Mouse (Mus musculus): ENCODE data around the gene Nacad. TPM values are rescaled to one million over a fixed set of nuclear protein-coding genes. Genes with fewer than 3 reads are reported as not detected.

Gene Nacad
- total RNA-seq, 2 experiments from 2014 or later, result 0.62 to 0.73 TPM

GRCm38 (mm10) chr11:6587249-6587940, 18.5 kb downstream of the Nacad start:
- intact Hi-C loops (cut with DNase I), result loop anchor here (5.0 kb wide), 1 partner anchor 40 kb away; the partner anchor contains the start of gene Ccm2
- no peak for DNase-seq

- intact Hi-C loops (cut with DNase I), result loop anchor here (5.0 kb wide), 1 partner anchor 39 kb away; the partner anchor contains the start of gene Ccm2
- no peak for DNase-seq
Observed at GRCm38 (mm10) chr11:6586660-6587059, 19.2 kb downstream of the Nacad start.

- intact Hi-C loops (cut with DNase I), result loop anchor here (5.0 kb wide), 1 partner anchor 38 kb away; the partner anchor contains the start of gene Ccm2
- no peak for DNase-seq
Observed at GRCm38 (mm10) chr11:6585748-6586147, 20.1 kb downstream of the Nacad start.

GRCm38 (mm10) chr11:6581560-6581959, 24.3 kb downstream of the Nacad start:
- intact Hi-C loops (cut with DNase I), result no loop called here
- DNase-seq, result no peak

- DNase-seq, result no peak
- intact Hi-C loops (cut with DNase I), result no loop called here
Observed at GRCm38 (mm10) chr11:6580065-6580750, 25.6 kb downstream of the Nacad start.

GRCm38 (mm10) chr11:6579361-6579760, 26.5 kb downstream of the Nacad start:
- DNase-seq, result no peak
- intact Hi-C loops (cut with DNase I), result no loop called here

- intact Hi-C loops (cut with DNase I), result no loop called here
- DNase-seq, result no peak
Observed at GRCm38 (mm10) chr11:6576151-6576550, 29.7 kb downstream of the Nacad start.

- intact Hi-C loops (cut with DNase I), result no loop called here
- no peak for DNase-seq
Observed at GRCm38 (mm10) chr11:6569410-6569777, 36.5 kb downstream of the Nacad start.

- intact Hi-C loops (cut with DNase I), result no loop called here
- peak; percentile 42 to 54 for DNase-seq
Observed at GRCm38 (mm10) chr11:6568584-6569409, 37.1 kb downstream of the Nacad start.

- DNase-seq, result no peak
- intact Hi-C loops (cut with DNase I), result no loop called here
Observed at GRCm38 (mm10) chr11:6567951-6568350, 37.9 kb downstream of the Nacad start.

GRCm38 (mm10) chr11:6566496-6566895, 39.4 kb downstream of the Nacad start:
- intact Hi-C loops (cut with DNase I), result no loop called here
- no peak for DNase-seq

- intact Hi-C loops (cut with DNase I), result no loop called here
- no peak for DNase-seq
Observed at GRCm38 (mm10) chr11:6563201-6563600, 42.7 kb downstream of the Nacad start.

- no peak for DNase-seq
- intact Hi-C loops (cut with DNase I), result no loop called here
Observed at GRCm38 (mm10) chr11:6562359-6562758, 43.5 kb downstream of the Nacad start.

GRCm38 (mm10) chr11:6561474-6561873, 44.4 kb downstream of the Nacad start:
- intact Hi-C loops (cut with DNase I), result no loop called here
- DNase-seq, result no peak

- intact Hi-C loops (cut with DNase I), result no loop called here
- DNase-seq, result peak in 1 of 2 experiments; percentile 42
Observed at GRCm38 (mm10) chr11:6560655-6561360, 45.0 kb downstream of the Nacad start.

GRCm38 (mm10) chr11:6559996-6560395, 45.9 kb downstream of the Nacad start:
- intact Hi-C loops (cut with DNase I), result no loop called here

GRCm38 (mm10) chr11:6558234-6558633, 47.6 kb downstream of the Nacad start:
- no peak for DNase-seq
- intact Hi-C loops (cut with DNase I), result no loop called here

More at GRCm38 (mm10) chr11:6559996-6560395, 45.9 kb downstream of the Nacad start:
- no peak for DNase-seq

- intact Hi-C loops (cut with DNase I), result no loop called here
- no peak for DNase-seq
Observed at GRCm38 (mm10) chr11:6550201-6550600, 55.7 kb downstream of the Nacad start.

GRCm38 (mm10) chr11:6549770-6550169, 56.1 kb downstream of the Nacad start:
- DNase-seq, result no peak
- intact Hi-C loops (cut with DNase I), result loop anchor here (5.0 kb wide), 1 partner anchor 38 kb away; no protein-coding TSS in a partner anchor
